Mouse (Mus musculus): ENCODE results near the gene Nf1. TPM values are rescaled to one million over a fixed set of nuclear protein-coding genes. Genes with fewer than 3 reads are reported as not detected.

The Nf1 gene
- polyA plus RNA-seq, 1 experiment from 2014 or later: 7.2 TPM

DNA sequence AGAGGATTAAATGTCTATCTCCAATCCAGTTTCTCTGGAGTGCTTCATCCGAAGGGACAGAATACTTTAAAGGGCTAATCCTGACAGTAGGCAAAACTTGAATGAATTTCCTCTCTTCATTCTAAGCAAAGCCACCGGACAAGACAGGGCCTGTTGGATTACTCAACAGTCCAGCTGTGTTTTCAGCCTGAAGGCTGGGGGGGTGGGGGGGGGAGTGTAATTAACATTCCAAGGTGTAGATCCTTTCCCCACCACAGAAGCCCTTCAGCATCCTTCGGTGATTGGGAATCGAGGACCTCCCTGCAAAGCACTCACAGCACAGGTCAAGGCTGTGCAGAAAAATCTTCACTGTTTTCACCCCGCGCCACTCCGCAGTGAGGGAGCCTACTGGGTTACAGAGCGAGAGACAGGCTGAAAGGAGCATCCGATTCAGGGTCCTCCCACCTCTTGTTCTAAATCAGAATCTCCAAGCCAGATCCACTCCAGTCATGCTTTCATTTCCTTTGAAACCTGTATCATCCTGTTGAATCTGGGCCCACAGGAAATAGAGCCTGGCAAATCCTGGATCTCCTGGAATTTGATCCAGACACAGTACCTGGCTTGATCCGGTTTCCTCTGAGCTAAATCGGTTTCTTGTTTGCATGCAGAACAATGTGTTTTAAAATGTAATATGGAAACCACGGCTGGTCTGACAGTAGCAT lies 15.4 kb upstream of the Nf1 start:
- no peaks in the 10 kb centered on the region for H3K36me3 ChIP-seq (ENCODE audit: insufficient read depth, low read length)
- H3K4me3 ChIP-seq (ENCODE audit: low read depth, low read length): no peak overlapping the region
- H3K4me1 ChIP-seq (ENCODE audit: insufficient read depth, low read depth, low read length): no peaks in the 10 kb centered on the region; the same call in 1 of the 2 replicates
- 51% methylated on average over 12 of the region's 12 CpGs for WGBS
- H3K4me2 ChIP-seq (replicated peaks; ENCODE audit: low read depth, low read length): no peak overlapping the region
- H3K27me3 ChIP-seq (replicated peaks; ENCODE audit: insufficient read depth, low read length): no peaks in the 10 kb centered on the region
- no peak overlapping the region for H3K27ac ChIP-seq (ENCODE audit: low read length)
- TF ChIP-seq CTCF (IDR thresholded peaks at IDR 0.05) (no peak), EP300 (IDR thresholded peaks at IDR 0.05) (peak; percentile 48)
- DNase-seq (ENCODE audit: low spot score) (peak; percentile 18), ATAC-seq (no peak)
- H3K9me3 ChIP-seq (ENCODE audit: low read length): no peaks in the 10 kb centered on the region
- H3K9ac ChIP-seq (replicated peaks; ENCODE audit: low read depth): no peak overlapping the region

DNA sequence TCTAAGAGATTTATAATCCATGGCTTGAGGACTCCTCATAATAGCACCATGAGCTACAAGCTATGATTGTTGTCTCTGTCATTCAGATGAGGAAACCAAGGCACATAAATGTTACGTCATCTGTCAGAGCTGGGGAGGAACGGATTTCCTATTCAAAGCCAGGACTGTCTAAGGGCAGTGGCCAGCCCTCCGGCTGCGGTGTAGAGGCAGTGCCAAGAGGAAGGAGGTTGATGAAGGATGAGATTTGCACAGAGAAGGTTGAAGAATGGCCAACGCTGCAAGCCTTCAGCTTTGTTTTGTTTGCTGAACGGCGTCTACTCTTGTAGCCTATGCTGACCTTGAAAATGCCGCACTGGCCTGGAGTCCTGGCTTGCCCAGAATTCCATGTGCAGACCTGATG lies 13.8 kb upstream of the Nf1 start:
- H3K36me3 ChIP-seq (ENCODE audit: insufficient read depth, low read length): no peaks in the 10 kb centered on the region
- TF ChIP-seq CTCF (IDR thresholded peaks at IDR 0.05) (no peak), EP300 (IDR thresholded peaks at IDR 0.05) (peak; percentile 67)
- no peaks in the 10 kb centered on the region for H3K9me3 ChIP-seq (ENCODE audit: low read length)
- peak; percentile 62 for ATAC-seq
- H3K27me3 ChIP-seq (replicated peaks; ENCODE audit: insufficient read depth, low read length): no peaks in the 10 kb centered on the region
- no peak overlapping the region for H3K4me2 ChIP-seq (replicated peaks; ENCODE audit: low read depth, low read length)
- no peak overlapping the region for H3K27ac ChIP-seq (ENCODE audit: low read length)
- H3K4me3 ChIP-seq (ENCODE audit: low read depth, low read length): no peak overlapping the region
- peak; percentile 56 for DNase-seq (ENCODE audit: low spot score)
- H3K9ac ChIP-seq (replicated peaks; ENCODE audit: low read depth): no peak overlapping the region
- WGBS: 54% methylated on average over 8 of the region's 8 CpGs
- no peaks in the 10 kb centered on the region for H3K4me1 ChIP-seq (ENCODE audit: insufficient read depth, low read depth, low read length)

GRCm38 (mm10) chr11:79327106-79327505 lies 12.4 kb upstream of the Nf1 start:
- Histone ChIP-seq H3K36me3 (ENCODE audit: insufficient read depth, low read length) (no peaks in the 10 kb centered on the region), H3K9me3 (ENCODE audit: low read length) (no peaks in the 10 kb centered on the region), H3K4me3 (ENCODE audit: low read depth, low read length) (no peak overlapping the region), H3K4me1 (ENCODE audit: insufficient read depth, low read depth, low read length) (no peaks in the 10 kb centered on the region), H3K27me3 (replicated peaks; ENCODE audit: insufficient read depth, low read length) (no peaks in the 10 kb centered on the region), H3K9ac (replicated peaks; ENCODE audit: low read depth) (no peak overlapping the region), H3K4me2 (replicated peaks; ENCODE audit: low read depth, low read length) (no peak overlapping the region), H3K27ac (ENCODE audit: low read length) (no peak overlapping the region)
- TF ChIP-seq EP300 (IDR thresholded peaks at IDR 0.05) (no peak), CTCF (IDR thresholded peaks at IDR 0.05) (no peak)
- 19% methylated on average over 4 of the region's 4 CpGs for WGBS
- no peak for ATAC-seq
- no peak for DNase-seq (ENCODE audit: low spot score)

DNA sequence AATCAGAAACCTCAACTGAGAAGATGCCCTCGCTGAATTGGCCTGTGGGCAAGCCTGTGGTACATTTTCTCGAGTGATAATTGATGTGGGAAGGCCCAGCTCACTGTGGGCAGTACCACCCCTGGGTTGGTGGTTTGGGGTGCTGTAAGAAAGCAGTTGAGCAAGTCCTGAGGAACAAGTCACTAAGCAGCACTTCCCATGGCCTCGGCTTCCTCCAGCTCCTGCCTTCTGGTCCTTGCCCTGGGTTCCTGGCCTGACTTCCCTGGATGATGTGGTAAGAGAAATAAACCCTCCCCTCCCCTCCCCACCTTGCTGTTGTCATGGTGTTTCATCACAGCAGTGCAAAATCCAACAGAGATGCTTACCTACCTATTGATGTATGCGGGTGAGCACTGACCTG lies 11.4 kb upstream of the Nf1 start:
- ATAC-seq (no peak), DNase-seq (ENCODE audit: low spot score) (no peak)
- Histone ChIP-seq H3K4me3 (ENCODE audit: low read depth, low read length) (no peak overlapping the region), H3K27me3 (replicated peaks; ENCODE audit: insufficient read depth, low read length) (no peaks in the 10 kb centered on the region), H3K9ac (replicated peaks; ENCODE audit: low read depth) (no peak overlapping the region), H3K36me3 (ENCODE audit: insufficient read depth, low read length) (no peaks in the 10 kb centered on the region), H3K9me3 (ENCODE audit: low read length) (no peaks in the 10 kb centered on the region), H3K4me2 (replicated peaks; ENCODE audit: low read depth, low read length) (no peak overlapping the region), H3K27ac (ENCODE audit: low read length) (no peak overlapping the region), H3K4me1 (ENCODE audit: insufficient read depth, low read depth, low read length) (no peaks in the 10 kb centered on the region)
- TF ChIP-seq EP300 (IDR thresholded peaks at IDR 0.05): no peak
- WGBS: 78% methylated on average over 4 of the region's 4 CpGs

GRCm38 (mm10) chr11:79329585-79329984 lies 9.9 kb upstream of the Nf1 start:
- Histone ChIP-seq H3K4me2 (replicated peaks; ENCODE audit: low read depth, low read length) (no peak overlapping the region), H3K4me3 (ENCODE audit: low read depth, low read length) (no peak overlapping the region), H3K9ac (replicated peaks; ENCODE audit: low read depth) (no peak overlapping the region), H3K27me3 (replicated peaks; ENCODE audit: insufficient read depth, low read length) (no peaks in the 10 kb centered on the region), H3K27ac (ENCODE audit: low read length) (no peak overlapping the region), H3K9me3 (ENCODE audit: low read length) (no peaks in the 10 kb centered on the region), H3K36me3 (ENCODE audit: insufficient read depth, low read length) (no peaks in the 10 kb centered on the region), H3K4me1 (ENCODE audit: insufficient read depth, low read depth, low read length) (no peaks in the 10 kb centered on the region)
- DNase-seq (ENCODE audit: low spot score) (no peak), ATAC-seq (no peak)
- 100% methylated on average over 1 of the region's 1 CpGs for WGBS
- TF ChIP-seq CTCF (IDR thresholded peaks at IDR 0.05): no peak
- no peak for TF ChIP-seq EP300 (IDR thresholded peaks at IDR 0.05)

- Histone ChIP-seq H3K27ac (ENCODE audit: low read length) (no peak overlapping the region), H3K9ac (replicated peaks; ENCODE audit: low read depth) (no peak overlapping the region), H3K4me2 (replicated peaks; ENCODE audit: low read depth, low read length) (no peak overlapping the region), H3K9me3 (ENCODE audit: low read length) (no peaks in the 10 kb centered on the region), H3K4me3 (ENCODE audit: low read depth, low read length) (no peak overlapping the region), H3K27me3 (replicated peaks; ENCODE audit: insufficient read depth, low read length) (no peaks in the 10 kb centered on the region), H3K4me1 (ENCODE audit: insufficient read depth, low read depth, low read length) (no peaks in the 10 kb centered on the region), H3K36me3 (ENCODE audit: insufficient read depth, low read length) (no peaks in the 10 kb centered on the region)
- ATAC-seq: no peak
- WGBS: 79% methylated on average over 6 of the region's 6 CpGs
- DNase-seq (ENCODE audit: low spot score): peak; percentile 18
- TF ChIP-seq CTCF (IDR thresholded peaks at IDR 0.05) (no peak), EP300 (IDR thresholded peaks at IDR 0.05) (peak; percentile 56; the same call in 1 of the 2 replicates)
Observed at GRCm38 (mm10) chr11:79335077-79335476, 4.4 kb upstream of the Nf1 start.
